Mouse (Mus musculus) frontal cortex, adult 2 months (tissue): ENCODE measurements at regions not wholly inside any gene's neighbourhood (a gene's known extent, or its start where the extent isn't known, plus 50 kb on each side); places are given as distances from the start of the nearest gene placed in this dataset.

Experiments used
- DNase-seq, 2 experiments: peaks; one replicate each; pipeline ENCODE4 v3.0.0; 2022; ENCODE audit warnings: low spot score in 1 of 2; ENCODE audit errors: extremely low spot score in 1 of 2

- DNase-seq = no peak
Measured at GRCm38 (mm10) chr3:148362453-148362864, 627.9 kb downstream of the Adgrl2 start.

- DNase-seq = peak in 1 of 2 experiments; percentile 27
Measured at GRCm38 (mm10) chr3:148343633-148344361, 646.6 kb downstream of the Adgrl2 start.

- DNase-seq = no peak
Measured at GRCm38 (mm10) chr3:148343256-148343632, 647.1 kb downstream of the Adgrl2 start.

- no peak for DNase-seq
Measured at GRCm38 (mm10) chr3:148339258-148339657, 651.1 kb downstream of the Adgrl2 start.

GRCm38 (mm10) chr3:148336640-148337039 is 653.7 kb downstream of the Adgrl2 start:
- DNase-seq = no peak

- DNase-seq = no peak
Measured at GRCm38 (mm10) chr3:148336091-148336511, 654.3 kb downstream of the Adgrl2 start.

GRCm38 (mm10) chr3:148335654-148336053 is 654.7 kb downstream of the Adgrl2 start:
- no peak for DNase-seq

- DNase-seq = no peak
Measured at GRCm38 (mm10) chr3:148324911-148325621, 665.3 kb downstream of the Adgrl2 start.

- no peak for DNase-seq
Measured at GRCm38 (mm10) chr3:148321894-148322293, 668.5 kb downstream of the Adgrl2 start.

- no peak for DNase-seq
Measured at GRCm38 (mm10) chr3:148316198-148316597, 674.2 kb downstream of the Adgrl2 start.

- DNase-seq = peak in 1 of 2 experiments; percentile 1
Measured at GRCm38 (mm10) chr3:148315286-148315685, 675.1 kb downstream of the Adgrl2 start.

- no peak for DNase-seq
Measured at GRCm38 (mm10) chr3:148295515-148295914, 694.8 kb downstream of the Adgrl2 start.

GRCm38 (mm10) chr3:148278978-148279377 is 711.4 kb downstream of the Adgrl2 start:
- no peak for DNase-seq

- no peak for DNase-seq
Measured at GRCm38 (mm10) chr3:148272159-148272848, 718.1 kb downstream of the Adgrl2 start.

GRCm38 (mm10) chr3:148268812-148269211 is 721.5 kb downstream of the Adgrl2 start:
- DNase-seq = no peak

- DNase-seq = no peak
Measured at GRCm38 (mm10) chr3:148259211-148259610, 731.1 kb downstream of the Adgrl2 start.

- DNase-seq = peak; percentile 1 to 2
Measured at GRCm38 (mm10) chr3:148248617-148249016, 741.7 kb downstream of the Adgrl2 start.

GRCm38 (mm10) chr3:148246786-148247185 is 743.6 kb downstream of the Adgrl2 start:
- no peak for DNase-seq

- DNase-seq = no peak
Measured at GRCm38 (mm10) chr3:148238093-148238492, 752.3 kb downstream of the Adgrl2 start.

GRCm38 (mm10) chr3:148237555-148237954 is 752.8 kb downstream of the Adgrl2 start:
- no peak for DNase-seq

- DNase-seq = no peak
Measured at GRCm38 (mm10) chr3:148233616-148234015, 756.7 kb downstream of the Adgrl2 start.
